Mouse (Mus musculus): ENCODE results near the gene Utp15. TPM values are rescaled to one million over a fixed set of nuclear protein-coding genes. Genes with fewer than 3 reads are reported as not detected.

The Utp15 gene
- polyA plus RNA-seq, 1 experiment from 2014 or later = 27.8 TPM

DNA sequence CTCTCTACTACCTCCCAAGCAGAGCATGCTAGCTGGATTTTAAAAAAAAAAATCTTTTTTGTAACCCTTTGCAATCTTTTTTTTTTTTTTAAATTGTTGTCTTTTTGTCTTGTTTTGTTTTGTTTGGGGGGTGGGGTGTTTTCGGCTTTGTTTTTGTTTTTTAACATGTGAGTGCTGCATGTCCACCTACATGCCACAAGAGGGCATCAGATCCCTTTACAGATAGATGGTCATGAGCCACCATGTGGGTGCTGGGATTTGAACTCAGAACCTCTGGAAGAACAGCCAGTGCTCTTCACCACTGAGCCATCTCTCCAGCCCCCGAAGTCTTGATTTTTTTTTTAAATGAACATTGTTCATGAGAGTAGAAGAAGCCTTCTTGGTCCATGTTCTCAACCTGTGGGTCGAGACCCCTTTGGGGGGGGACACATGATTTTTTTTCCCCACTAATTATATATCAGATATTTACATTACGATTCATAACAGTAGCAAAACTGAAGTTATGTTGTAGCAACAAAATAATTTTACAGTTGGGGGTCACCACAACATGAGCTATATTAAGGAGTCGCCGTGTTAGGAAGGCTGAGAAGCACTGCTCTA, 35.1 kb upstream of the Utp15 start:
- WGBS = 93% methylated on average over 6 of the region's 6 CpGs
- Histone ChIP-seq H3K4me2 (ENCODE audit: low read depth, low read length) (no peak overlapping the region), H3K9ac (ENCODE audit: low read length) (no peak overlapping the region), H3K4me3 (replicated peaks; ENCODE audit: low read length) (no peak overlapping the region), H3K27me3 (ENCODE audit: control insufficient read depth, insufficient read depth, low read length) (no peaks in the 10 kb centered on the region), H3K36me3 (ENCODE audit: control insufficient read depth, insufficient read depth, low read length) (no peaks in the 10 kb centered on the region), H3K4me1 (ENCODE audit: control insufficient read depth, insufficient read depth, low read length) (0 out of 2 replicates have a peak, but pooled peaks cover 3% of the 10 kb centered on the region), H3K9me3 (replicated peaks; ENCODE audit: control insufficient read depth, low read length) (no peaks in the 10 kb centered on the region), H3K27ac (ENCODE audit: low read length) (no peak overlapping the region)
- no peak for ATAC-seq (ENCODE audit: insufficient read depth, low FRiP score)

DNA sequence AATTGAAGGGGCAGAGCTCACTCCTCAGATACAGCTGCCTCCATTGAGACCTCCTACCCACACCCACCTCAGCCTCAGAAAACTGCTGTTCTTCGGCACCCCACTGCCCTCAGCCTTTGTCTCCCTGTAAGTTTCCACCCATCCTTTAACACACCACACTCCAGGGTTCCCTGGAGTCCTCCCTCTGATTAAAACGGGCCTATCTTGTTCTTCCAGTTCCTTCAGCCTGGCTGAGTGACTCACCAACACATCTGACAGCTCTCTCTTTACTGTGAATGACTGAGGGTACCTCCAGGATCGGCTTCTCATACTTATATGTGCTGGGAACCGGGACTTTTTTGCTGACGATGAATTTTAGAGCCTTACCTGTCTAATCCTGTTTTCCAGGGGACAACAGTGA, 33.2 kb upstream of the Utp15 start:
- peak; percentile 82 for ATAC-seq (ENCODE audit: insufficient read depth, low FRiP score)
- WGBS = 39% methylated on average over 5 of the region's 5 CpGs
- H3K4me3 ChIP-seq (replicated peaks; ENCODE audit: low read length) = no peak overlapping the region
- no peaks in the 10 kb centered on the region for H3K27me3 ChIP-seq (ENCODE audit: control insufficient read depth, insufficient read depth, low read length)
- H3K4me2 ChIP-seq (ENCODE audit: low read depth, low read length) = no peak overlapping the region
- H3K36me3 ChIP-seq (ENCODE audit: control insufficient read depth, insufficient read depth, low read length) = no peaks in the 10 kb centered on the region
- H3K4me1 ChIP-seq (ENCODE audit: control insufficient read depth, insufficient read depth, low read length) = 0 out of 2 replicates have a peak, but pooled peaks cover 3% of the 10 kb centered on the region
- peak overlapping the region; percentile 86 for H3K27ac ChIP-seq (ENCODE audit: low read length)
- H3K9ac ChIP-seq (ENCODE audit: low read length) = no peak overlapping the region
- no peaks in the 10 kb centered on the region for H3K9me3 ChIP-seq (replicated peaks; ENCODE audit: control insufficient read depth, low read length)

DNA sequence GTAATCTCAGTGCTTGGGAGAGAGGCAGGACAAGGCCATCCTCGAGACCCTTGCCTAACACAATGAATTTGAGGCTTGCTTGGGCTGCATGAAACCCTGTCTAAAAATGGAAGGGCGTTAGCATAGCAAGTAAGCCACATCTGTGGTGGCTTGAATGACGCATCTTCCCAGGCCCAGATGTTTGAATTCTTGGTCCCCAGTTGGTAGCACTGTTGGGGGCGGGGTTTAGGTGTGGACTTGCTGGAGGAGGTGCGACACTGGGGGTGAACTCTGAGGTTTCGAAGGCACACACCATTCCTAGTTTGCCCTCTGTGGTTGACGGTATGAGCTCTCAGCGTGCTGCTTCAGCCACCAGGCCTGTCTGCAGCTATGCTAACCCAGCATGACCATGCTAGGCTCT, 28.9 kb upstream of the Utp15 start:
- H3K9me3 ChIP-seq (replicated peaks; ENCODE audit: control insufficient read depth, low read length) = no peaks in the 10 kb centered on the region
- no peaks in the 10 kb centered on the region for H3K27me3 ChIP-seq (ENCODE audit: control insufficient read depth, insufficient read depth, low read length)
- no peaks in the 10 kb centered on the region for H3K4me1 ChIP-seq (ENCODE audit: control insufficient read depth, insufficient read depth, low read length)
- H3K4me2 ChIP-seq (ENCODE audit: low read depth, low read length) = no peak overlapping the region
- no peaks in the 10 kb centered on the region for H3K36me3 ChIP-seq (ENCODE audit: control insufficient read depth, insufficient read depth, low read length)
- 79% methylated on average over 8 of the region's 8 CpGs for WGBS
- H3K27ac ChIP-seq (ENCODE audit: low read length) = no peak overlapping the region
- H3K4me3 ChIP-seq (replicated peaks; ENCODE audit: low read length) = no peak overlapping the region
- no peak overlapping the region for H3K9ac ChIP-seq (ENCODE audit: low read length)
- no peak for ATAC-seq (ENCODE audit: insufficient read depth, low FRiP score)

DNA sequence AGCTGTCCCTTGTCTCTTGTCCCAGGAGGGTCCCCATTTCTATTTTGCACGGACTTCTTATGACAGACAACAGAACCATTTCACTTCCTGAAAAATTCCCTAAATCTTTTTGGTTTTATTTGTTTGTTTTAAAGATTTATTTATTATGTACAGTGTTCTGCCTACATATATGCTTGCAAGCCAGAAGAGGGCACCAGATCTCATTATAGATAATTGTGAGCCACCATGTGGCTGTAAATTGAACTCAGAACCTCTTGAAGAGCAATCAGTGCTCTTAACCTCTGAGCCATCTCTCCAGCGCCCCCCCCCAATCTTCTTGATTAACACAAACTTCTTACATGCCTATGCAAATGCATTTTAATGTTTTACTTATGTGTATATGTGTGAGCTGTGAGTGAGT, 27.9 kb upstream of the Utp15 start:
- H3K27me3 ChIP-seq (ENCODE audit: control insufficient read depth, insufficient read depth, low read length) = no peaks in the 10 kb centered on the region
- no peak overlapping the region for H3K4me3 ChIP-seq (replicated peaks; ENCODE audit: low read length)
- no peak overlapping the region for H3K4me2 ChIP-seq (ENCODE audit: low read depth, low read length)
- no peaks in the 10 kb centered on the region for H3K4me1 ChIP-seq (ENCODE audit: control insufficient read depth, insufficient read depth, low read length)
- 44% methylated on average over 2 of the region's 2 CpGs for WGBS
- H3K27ac ChIP-seq (ENCODE audit: low read length) = no peak overlapping the region
- H3K9ac ChIP-seq (ENCODE audit: low read length) = no peak overlapping the region
- no peak for ATAC-seq (ENCODE audit: insufficient read depth, low FRiP score)
- no peaks in the 10 kb centered on the region for H3K36me3 ChIP-seq (ENCODE audit: control insufficient read depth, insufficient read depth, low read length)
- no peaks in the 10 kb centered on the region for H3K9me3 ChIP-seq (replicated peaks; ENCODE audit: control insufficient read depth, low read length)

DNA sequence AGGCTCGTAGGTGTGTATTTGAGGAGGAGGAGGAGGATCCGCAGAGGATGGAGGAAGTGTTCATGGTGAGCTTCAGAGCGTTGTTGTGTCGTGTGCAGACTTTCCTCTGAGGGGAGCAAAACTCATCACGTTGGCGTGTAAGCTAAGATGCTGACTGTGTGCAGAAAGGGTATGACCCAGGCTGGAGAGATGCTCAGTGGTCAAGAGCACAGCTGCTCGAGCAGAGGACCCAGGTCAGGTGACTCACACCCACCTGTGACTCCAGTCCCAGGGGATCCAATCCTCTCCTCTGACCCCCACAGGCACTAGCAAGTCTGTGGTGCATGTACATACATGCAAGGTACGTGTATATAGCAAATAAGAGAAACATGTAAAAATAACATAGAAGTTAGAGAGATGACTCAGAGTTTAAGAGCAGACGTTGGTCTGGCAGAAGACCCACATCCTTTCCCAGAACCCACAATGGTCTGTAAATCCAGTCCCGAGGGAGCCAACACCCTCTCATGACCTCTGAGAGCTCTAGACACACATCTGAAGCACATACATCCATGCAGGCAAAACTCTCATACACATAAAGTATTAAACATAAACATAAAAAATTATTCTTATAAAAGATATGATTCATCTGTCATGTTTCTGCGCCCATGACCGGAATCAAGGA, 18.3 kb upstream of the Utp15 start:
- Histone ChIP-seq H3K36me3 (ENCODE audit: control insufficient read depth, insufficient read depth, low read length) (no peaks in the 10 kb centered on the region), H3K27me3 (ENCODE audit: control insufficient read depth, insufficient read depth, low read length) (no peaks in the 10 kb centered on the region), H3K4me3 (replicated peaks; ENCODE audit: low read length) (no peak overlapping the region), H3K27ac (ENCODE audit: low read length) (no peak overlapping the region), H3K4me1 (ENCODE audit: control insufficient read depth, insufficient read depth, low read length) (no peaks in the 10 kb centered on the region), H3K9me3 (replicated peaks; ENCODE audit: control insufficient read depth, low read length) (no peaks in the 10 kb centered on the region), H3K9ac (ENCODE audit: low read length) (no peak overlapping the region), H3K4me2 (ENCODE audit: low read depth, low read length) (no peak overlapping the region)
- WGBS = 76% methylated on average over 12 of the region's 12 CpGs
- ATAC-seq (ENCODE audit: insufficient read depth, low FRiP score) = no peak

DNA sequence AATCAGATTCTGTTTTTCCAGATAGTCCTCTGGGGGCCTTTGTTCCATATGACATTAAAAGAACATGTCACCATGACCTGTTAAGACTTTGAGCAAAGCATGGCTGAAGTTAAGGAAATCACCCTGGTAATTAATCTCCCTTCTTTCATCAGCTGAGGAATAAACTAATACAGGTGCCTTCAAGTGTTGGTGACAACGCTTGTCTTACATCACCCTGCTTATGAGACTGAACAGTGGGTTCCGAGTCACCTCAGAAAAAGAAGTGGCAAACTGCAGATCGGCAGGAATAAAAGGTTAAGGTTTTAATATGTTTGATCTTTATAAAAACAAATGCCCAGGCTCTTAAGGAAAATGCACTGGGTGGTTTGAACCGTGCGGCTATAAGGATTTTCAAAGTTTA, 16.8 kb upstream of the Utp15 start, which contains the start of gene Gm21976:
TSS of gene Gm21976 (plus strand) at position 202 of the 400 bp plus-strand sequence.
- Histone ChIP-seq H3K4me1 (ENCODE audit: control insufficient read depth, insufficient read depth, low read length) (no peaks in the 10 kb centered on the region), H3K4me3 (replicated peaks; ENCODE audit: low read length) (no peak within 1 kb of the TSS), H3K36me3 (ENCODE audit: control insufficient read depth, insufficient read depth, low read length) (0 out of 2 replicates have a peak, but pooled peaks cover under 1% of the 10 kb centered on the region), H3K27me3 (ENCODE audit: control insufficient read depth, insufficient read depth, low read length) (no peaks in the 10 kb centered on the region), H3K27ac (ENCODE audit: low read length) (no peak within 1 kb of the TSS), H3K4me2 (ENCODE audit: low read depth, low read length) (no peak within 1 kb of the TSS), H3K9ac (ENCODE audit: low read length) (no peak within 1 kb of the TSS), H3K9me3 (replicated peaks; ENCODE audit: control insufficient read depth, low read length) (no peaks in the 10 kb centered on the region)
- no peak for ATAC-seq (ENCODE audit: insufficient read depth, low FRiP score)
- 76% methylated on average over 5 of the region's 5 CpGs for WGBS

DNA sequence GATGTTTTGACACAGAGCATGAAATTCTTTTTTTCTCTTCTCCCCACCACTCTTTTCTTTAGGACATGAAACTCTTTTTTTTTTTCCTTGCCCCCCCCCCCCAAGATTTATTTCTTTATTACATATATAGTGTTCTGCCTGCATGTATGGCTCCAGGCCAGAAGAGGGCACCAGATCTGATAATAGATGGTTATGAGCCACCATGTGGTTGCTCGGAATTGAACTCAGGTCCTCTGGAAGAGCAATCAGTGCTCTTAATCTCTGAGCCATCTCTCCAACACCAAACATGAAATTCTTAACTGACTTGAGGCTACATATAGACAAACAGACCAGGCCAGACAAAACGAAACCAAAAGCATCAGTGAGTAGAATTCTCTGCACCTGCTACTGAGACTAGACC, 14.7 kb upstream of the Utp15 start:
- H3K27ac ChIP-seq (ENCODE audit: low read length) = no peak overlapping the region
- H3K9ac ChIP-seq (ENCODE audit: low read length) = no peak overlapping the region
- H3K36me3 ChIP-seq (ENCODE audit: control insufficient read depth, insufficient read depth, low read length) = peaks cover 13% of the 10 kb centered on the region; the same call in 1 of the 2 replicates
- WGBS = 83% methylated on average over 2 of the region's 2 CpGs
- H3K27me3 ChIP-seq (ENCODE audit: control insufficient read depth, insufficient read depth, low read length) = no peaks in the 10 kb centered on the region
- H3K4me2 ChIP-seq (ENCODE audit: low read depth, low read length) = no peak overlapping the region
- ATAC-seq (ENCODE audit: insufficient read depth, low FRiP score) = no peak
- H3K4me3 ChIP-seq (replicated peaks; ENCODE audit: low read length) = no peak overlapping the region
- H3K4me1 ChIP-seq (ENCODE audit: control insufficient read depth, insufficient read depth, low read length) = no peaks in the 10 kb centered on the region
- H3K9me3 ChIP-seq (replicated peaks; ENCODE audit: control insufficient read depth, low read length) = no peaks in the 10 kb centered on the region

DNA sequence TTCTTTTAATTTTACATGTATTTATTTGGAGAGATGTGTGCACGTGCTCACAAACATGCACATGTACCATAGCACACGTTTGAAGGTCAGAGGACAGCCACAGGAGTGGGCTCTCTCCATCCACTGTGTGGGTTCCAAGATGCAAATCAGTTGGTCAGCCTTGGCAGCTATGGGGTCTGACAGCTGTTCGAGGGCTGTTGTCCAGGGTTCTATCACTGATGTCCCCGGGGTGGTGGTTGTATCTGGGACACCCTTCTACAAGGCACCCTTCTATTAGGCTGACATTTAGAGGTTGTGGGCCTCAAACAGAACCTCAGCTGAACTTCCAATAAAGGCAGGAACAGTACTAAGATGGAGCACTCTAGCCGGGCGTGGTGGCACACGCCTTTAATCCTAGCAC, 13.4 kb upstream of the Utp15 start:
- Histone ChIP-seq H3K4me1 (ENCODE audit: control insufficient read depth, insufficient read depth, low read length) (no peaks in the 10 kb centered on the region), H3K4me2 (ENCODE audit: low read depth, low read length) (no peak overlapping the region), H3K9me3 (replicated peaks; ENCODE audit: control insufficient read depth, low read length) (no peaks in the 10 kb centered on the region), H3K27ac (ENCODE audit: low read length) (no peak overlapping the region), H3K9ac (ENCODE audit: low read length) (no peak overlapping the region), H3K27me3 (ENCODE audit: control insufficient read depth, insufficient read depth, low read length) (no peaks in the 10 kb centered on the region), H3K36me3 (ENCODE audit: control insufficient read depth, insufficient read depth, low read length) (peaks cover 18% of the 10 kb centered on the region; the same call in 1 of the 2 replicates), H3K4me3 (replicated peaks; ENCODE audit: low read length) (no peak overlapping the region)
- ATAC-seq (ENCODE audit: insufficient read depth, low FRiP score) = no peak
- WGBS = 88% methylated on average over 7 of the region's 7 CpGs

DNA sequence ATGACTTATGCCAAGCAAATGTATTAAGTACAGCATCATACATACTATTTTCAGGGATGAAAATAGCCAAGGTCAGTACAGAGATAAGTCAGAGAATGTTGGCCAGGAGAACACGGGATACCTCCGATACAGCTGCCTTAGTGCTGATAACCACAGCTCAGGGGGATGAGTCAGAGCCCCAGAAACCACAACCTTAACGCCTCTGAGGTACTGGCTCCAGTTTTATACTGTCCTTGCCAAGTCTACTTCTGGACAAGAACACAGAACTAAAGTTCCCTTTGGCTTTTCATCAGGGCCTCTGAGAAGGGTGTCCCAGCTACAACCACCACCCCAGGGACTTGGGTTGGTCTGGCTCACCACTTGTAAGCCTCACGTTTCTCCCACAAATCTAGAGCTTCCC, 12.8 kb upstream of the Utp15 start:
- no peak overlapping the region for H3K4me3 ChIP-seq (replicated peaks; ENCODE audit: low read length)
- H3K4me1 ChIP-seq (ENCODE audit: control insufficient read depth, insufficient read depth, low read length) = no peaks in the 10 kb centered on the region
- no peak overlapping the region for H3K9ac ChIP-seq (ENCODE audit: low read length)
- no peak overlapping the region for H3K27ac ChIP-seq (ENCODE audit: low read length)
- no peaks in the 10 kb centered on the region for H3K27me3 ChIP-seq (ENCODE audit: control insufficient read depth, insufficient read depth, low read length)
- ATAC-seq (ENCODE audit: insufficient read depth, low FRiP score) = no peak
- no peak overlapping the region for H3K4me2 ChIP-seq (ENCODE audit: low read depth, low read length)
- WGBS = 73% methylated on average over 4 of the region's 4 CpGs
- no peaks in the 10 kb centered on the region for H3K9me3 ChIP-seq (replicated peaks; ENCODE audit: control insufficient read depth, low read length)
- peaks cover 20% of the 10 kb centered on the region; the same call in 1 of the 2 replicates for H3K36me3 ChIP-seq (ENCODE audit: control insufficient read depth, insufficient read depth, low read length)
